Mouse (Mus musculus) neural tube, embryonic 11.5 days (tissue): Measurements from ENCODE around the gene Atp13a2. TPM values are rescaled to one million over a fixed set of nuclear protein-coding genes. Genes with fewer than 3 reads are reported as not detected.

Experiments
- ATAC-seq: fragments of 200-750 bp; cut with Nextera tagmentation; 2 replicates; pipeline ENCODE4 v1.8.0; 2017; ENCODE audit warnings: moderate number of reproducible peaks, mild to moderate bottlenecking, moderate TSS enrichment, moderate library complexity; ENCODE audit not compliant: insufficient read depth, low FRiP score, low TSS enrichment
- DNase-seq: peaks from one replicate; pipeline ENCODE4 v3.0.0-alpha.2; 2015; ENCODE audit warnings: low spot score
- H3K27ac ChIP-seq: fragments of 300-500 bp; sonication (generic); 2 replicates; pipeline ENCODE4 v1.5.1; 2014; ENCODE audit warnings: low read depth, mild to moderate bottlenecking, low read length
- H3K27me3 ChIP-seq: fragments of 300-500 bp; sonication (generic); 2 replicates; pipeline ENCODE4 v1.6.1; 2014; ENCODE audit warnings: mild to moderate bottlenecking, low read length, mixed read lengths; ENCODE audit not compliant: control insufficient read depth, insufficient read depth
- H3K36me3 ChIP-seq: fragments of 300-500 bp; sonication (generic); 2 replicates; pipeline ENCODE4 v1.6.1; 2014; ENCODE audit warnings: mild to moderate bottlenecking, low read length, moderate library complexity, mixed read lengths; ENCODE audit not compliant: control insufficient read depth, insufficient read depth
- H3K4me1 ChIP-seq: fragments of 300-500 bp; sonication (generic); 2 replicates; pipeline ENCODE4 v1.6.1; 2014; ENCODE audit warnings: low read length, mixed read lengths; ENCODE audit not compliant: control insufficient read depth, insufficient read depth
- H3K4me2 ChIP-seq: fragments of 300-500 bp; sonication (generic); 2 replicates; pipeline ENCODE4 v1.6.1; 2014; ENCODE audit warnings: low read depth, mild to moderate bottlenecking, moderate library complexity
- H3K4me3 ChIP-seq: fragments of 300-500 bp; sonication (generic); 2 replicates; pipeline ENCODE4 v1.5.1; 2014; ENCODE audit warnings: low read depth, low read length
- H3K9ac ChIP-seq: fragments of 300-500 bp; sonication (generic); 2 replicates; pipeline ENCODE4 v1.6.1; 2014; ENCODE audit warnings: mild to moderate bottlenecking, low read length
- H3K9me3 ChIP-seq: fragments of 300-500 bp; sonication (generic); 2 replicates; pipeline ENCODE4 v1.6.1; 2016; ENCODE audit warnings: low read length; ENCODE audit not compliant: control insufficient read depth
- WGBS: fragments of 180-500 bp; shearing (Covaris S2); extraction: QIAGEN DNeasy Blood & Tissue Kit; methylation state at CpG from one replicate; pipeline ENCODE4 v1.1.7; 2014; 5-methylcytosine and 5-hydroxymethylcytosine counted together
- polyA plus RNA-seq: library from polyadenylated mRNA; unstranded; fragments of >200 nt; fragmentation: Nextera tagmentation; extraction: Ambion mirVana; gene quantifications from 2 replicates; pipeline ENCODE4 v1.2.1, GENCODE M21; 2014

Atp13a2 gene
- polyA plus RNA-seq, 1 experiment from 2014 or later = 59.7 TPM

GRCm38 (mm10) chr4:140959715-140960479 is 26.8 kb upstream of the Atp13a2 start:
- Histone ChIP-seq H3K36me3 (no peaks in the 10 kb centered on the region), H3K4me1 (peaks cover 16% of the 10 kb centered on the region; the same call in 1 of the 2 replicates), H3K27me3 (no peaks in the 10 kb centered on the region), H3K4me3 (no peak overlapping the region), H3K9me3 (no peaks in the 10 kb centered on the region), H3K27ac (no peak overlapping the region), H3K4me2 (no peak overlapping the region), H3K9ac (no peak overlapping the region)
- ATAC-seq (no peak), DNase-seq (no peak)
- 79% methylated on average over 10 of the region's 10 CpGs for WGBS

GRCm38 (mm10) chr4:140960781-140961466 is 25.7 kb upstream of the Atp13a2 start, which contains the start of gene Sdhb:
Gene Sdhb, plus strand, starts transcription at chr4:140961203.
- Histone ChIP-seq H3K36me3 (no peaks in the 10 kb centered on the region), H3K27ac (peak within 1 kb of the TSS; percentile 77), H3K9me3 (no peaks in the 10 kb centered on the region), H3K4me2 (peak within 1 kb of the TSS; percentile 88), H3K27me3 (no peaks in the 10 kb centered on the region), H3K4me3 (peak within 1 kb of the TSS; percentile 94), H3K9ac (peak within 1 kb of the TSS; percentile 93), H3K4me1 (peaks cover 16% of the 10 kb centered on the region; the same call in 1 of the 2 replicates)
- DNase-seq (peak; percentile 97), ATAC-seq (peak; percentile 95)
- WGBS = 5% methylated on average over 37 of the region's 37 CpGs

DNA sequence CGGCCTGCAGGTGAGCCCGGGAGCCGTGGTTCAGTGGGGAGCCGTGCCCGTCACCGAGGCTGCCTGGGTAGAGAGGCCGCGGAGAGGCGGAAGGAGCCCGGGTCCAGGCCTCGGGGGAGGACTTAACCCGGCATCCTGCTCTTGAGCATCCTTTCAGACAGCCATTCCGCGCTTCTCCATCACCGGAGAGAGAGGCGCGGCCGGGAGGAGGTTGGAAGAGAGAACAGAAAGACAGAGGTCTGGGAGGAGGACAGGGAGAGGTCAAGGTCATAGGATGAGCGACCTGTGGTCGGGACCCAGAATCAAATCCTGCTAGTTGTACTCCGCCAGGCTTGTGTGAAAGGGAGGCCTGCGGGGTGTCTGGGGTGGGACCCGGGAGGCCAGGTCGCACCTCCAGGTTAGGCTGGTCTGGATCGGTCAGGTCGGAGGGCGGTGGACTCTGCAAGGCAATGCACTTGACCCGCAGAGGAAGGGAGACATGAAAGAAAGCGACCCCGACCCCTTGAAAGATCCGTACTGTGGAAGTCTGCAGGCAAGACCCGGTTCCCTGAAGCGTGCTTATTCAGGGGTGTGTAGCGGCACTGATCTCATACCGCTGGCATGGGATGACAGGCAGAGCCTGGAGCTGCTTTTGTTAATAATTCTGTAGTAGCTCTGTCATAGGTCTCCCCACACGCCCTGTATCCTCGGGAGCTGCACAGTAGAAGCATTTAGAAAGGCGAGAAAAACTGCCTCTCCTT is 25.0 kb upstream of the Atp13a2 start:
- H3K4me2 ChIP-seq = peak overlapping the region; percentile 88
- H3K9me3 ChIP-seq = no peaks in the 10 kb centered on the region
- 2% methylated on average over 38 of the region's 38 CpGs for WGBS
- DNase-seq (no peak), ATAC-seq (no peak)
- H3K4me1 ChIP-seq = peaks cover 16% of the 10 kb centered on the region; the same call in 1 of the 2 replicates
- H3K9ac ChIP-seq = peak overlapping the region; percentile 93
- peak overlapping the region; percentile 77 for H3K27ac ChIP-seq
- no peaks in the 10 kb centered on the region for H3K27me3 ChIP-seq
- H3K36me3 ChIP-seq = no peaks in the 10 kb centered on the region
- H3K4me3 ChIP-seq = peak overlapping the region; percentile 94

- ATAC-seq (no peak), DNase-seq (no peak)
- Histone ChIP-seq H3K27ac (no peak overlapping the region), H3K4me1 (peaks cover 16% of the 10 kb centered on the region; the same call in 1 of the 2 replicates), H3K36me3 (no peaks in the 10 kb centered on the region), H3K9me3 (no peaks in the 10 kb centered on the region), H3K4me3 (peak overlapping the region; percentile 94), H3K4me2 (peak overlapping the region; percentile 88), H3K27me3 (no peaks in the 10 kb centered on the region), H3K9ac (peak overlapping the region; percentile 93)
- WGBS = 85% methylated on average over 8 of the region's 8 CpGs
Observed at GRCm38 (mm10) chr4:140962207-140962909, 24.3 kb upstream of the Atp13a2 start.

DNA sequence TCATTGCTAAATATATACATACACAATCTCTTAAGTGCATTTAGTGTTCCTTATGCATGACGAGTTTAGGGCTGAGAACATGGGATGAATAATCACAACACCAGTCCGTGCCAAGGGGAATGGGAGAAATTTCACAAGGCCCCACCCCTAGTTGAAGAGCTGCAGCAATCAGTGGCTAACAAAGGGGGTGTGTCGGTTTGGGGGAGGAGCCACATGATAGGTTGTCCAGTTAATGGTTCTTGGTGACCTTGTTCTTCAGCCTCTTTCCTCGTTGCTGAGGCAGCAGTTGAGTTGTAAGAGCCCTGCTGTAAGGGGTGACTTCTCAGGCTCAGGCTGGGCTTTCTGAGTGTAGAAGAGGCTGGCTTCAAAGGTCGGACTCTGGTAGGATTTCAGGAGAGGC is 23.7 kb upstream of the Atp13a2 start:
- Histone ChIP-seq H3K4me1 (peaks cover 13% of the 10 kb centered on the region; the same call in 1 of the 2 replicates), H3K9me3 (no peaks in the 10 kb centered on the region), H3K36me3 (0 out of 2 replicates have a peak, but pooled peaks cover 2% of the 10 kb centered on the region), H3K4me3 (no peak overlapping the region), H3K27me3 (no peaks in the 10 kb centered on the region), H3K9ac (no peak overlapping the region), H3K27ac (no peak overlapping the region), H3K4me2 (peak overlapping the region; percentile 88; the same call in 1 of the 2 replicates)
- whole genome bisulfite sequencing = 44% methylated on average over 5 of the region's 5 CpGs
- ATAC-seq (no peak), DNase-seq (no peak)

DNA sequence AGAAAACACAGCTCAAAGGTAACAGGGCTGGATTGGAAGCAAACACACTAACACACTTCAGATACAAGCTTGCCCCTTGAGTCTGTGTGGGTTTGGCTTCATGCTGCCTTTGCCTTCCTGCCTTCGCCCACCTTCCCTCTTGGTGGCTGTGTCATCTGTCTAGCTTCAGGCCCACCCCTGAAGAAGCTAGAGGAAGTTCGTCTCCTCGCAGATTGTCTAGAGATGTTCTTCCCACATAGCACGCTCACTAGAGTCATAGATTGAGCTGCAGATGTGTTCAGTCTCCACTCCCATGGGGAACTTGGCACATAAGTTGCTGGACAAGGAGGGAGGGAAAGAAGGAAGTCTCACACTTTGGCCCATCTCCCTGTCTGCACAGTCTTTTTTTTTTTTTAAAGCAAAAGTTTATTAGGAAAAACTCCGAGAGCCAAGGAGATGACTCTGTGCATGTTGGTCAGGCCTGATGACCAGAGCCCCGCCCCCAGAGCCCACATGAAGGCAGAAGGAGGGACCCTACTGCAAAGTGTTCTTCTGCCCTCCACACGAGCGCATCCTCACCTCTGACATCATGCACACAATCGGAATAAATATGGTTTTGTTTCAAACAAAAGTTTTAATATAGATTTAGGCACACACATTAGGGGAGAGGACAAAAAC is 22.6 kb upstream of the Atp13a2 start:
- no peak for DNase-seq
- H3K9me3 ChIP-seq = no peaks in the 10 kb centered on the region
- H3K27me3 ChIP-seq = no peaks in the 10 kb centered on the region
- WGBS = 88% methylated on average over 9 of the region's 9 CpGs
- no peak for ATAC-seq
- H3K27ac ChIP-seq = no peak overlapping the region
- H3K4me1 ChIP-seq = peaks cover 13% of the 10 kb centered on the region; the same call in 1 of the 2 replicates
- no peak overlapping the region for H3K4me3 ChIP-seq
- H3K9ac ChIP-seq = no peak overlapping the region
- 0 out of 2 replicates have a peak, but pooled peaks cover 2% of the 10 kb centered on the region for H3K36me3 ChIP-seq
- H3K4me2 ChIP-seq = no peak overlapping the region

- 23% methylated on average over 7 of the region's 7 CpGs for WGBS
- no peak; the same call in 1 of the 2 replicates for ATAC-seq
- Histone ChIP-seq H3K27me3 (no peaks in the 10 kb centered on the region), H3K9me3 (no peaks in the 10 kb centered on the region), H3K4me2 (no peak overlapping the region), H3K9ac (peak overlapping the region; percentile 22; the same call in 1 of the 2 replicates), H3K27ac (no peak overlapping the region), H3K4me3 (no peak overlapping the region), H3K4me1 (peaks cover 13% of the 10 kb centered on the region; the same call in 1 of the 2 replicates), H3K36me3 (0 out of 2 replicates have a peak, but pooled peaks cover 2% of the 10 kb centered on the region)
- peak; percentile 67 for DNase-seq
Observed at GRCm38 (mm10) chr4:140964620-140965019, 22.1 kb upstream of the Atp13a2 start.
